Comparison of ENCODE assay signal across 8 mouse cellular contexts in genomic region chr17:86444578-86445419, GRCm38 (mm10).
DNase-seq lines count a peak whose midpoint lies in the region; ATAC-seq and TF ChIP-seq lines count a peak whose summit lies in the region.

No protein-coding gene starts in this region.

- no peaks in the 10 kb centered on the region for H3K9me3 ChIP-seq in hindbrain, embryonic 15.5 days

- POLR2A ChIA-PET in Patski (lab: Charles Lee), result interaction anchor here (0.8 kb wide), 1 partner anchor 65 kb away, joined by 4 read pairs; no protein-coding TSS in a partner anchor

- H3K27ac ChIP-seq in hindbrain, embryonic 15.5 days (replicated peaks), result no peak overlapping the region

- no peaks in the 10 kb centered on the region for H3K36me3 ChIP-seq in hindbrain, embryonic 15.5 days

- no peak overlapping the region for H3K4me3 ChIP-seq in hindbrain, embryonic 15.5 days

- TF ChIP-seq CTCF in Patski (IDR thresholded peaks at IDR 0.05), result peak; percentile 95

- H3K9ac ChIP-seq in hindbrain, embryonic 15.5 days, result no peak overlapping the region

- CTCF ChIA-PET in Patski (lab: Charles Lee), result interaction anchor here (0.7 to 4.5 kb wide), 8 partner anchors 8 to 284 kb away, joined by 3 to 26 read pairs (median 3); no protein-coding TSS in a partner anchor

- peaks cover 10% of the 10 kb centered on the region for H3K4me1 ChIP-seq in hindbrain, embryonic 15.5 days (replicated peaks)

- in situ Hi-C loops in Patski (cut with MboI; ENCODE audit: low pct_unique_long_range_greater_than_20kb), result loop anchor here (5.0 to 10.0 kb wide), 2 partner anchors 150 to 277 kb away; partner anchors contain the start of gene Prkce

- no peaks in the 10 kb centered on the region for H3K27me3 ChIP-seq in Patski
- H3K27me3 ChIP-seq in hindbrain, embryonic 15.5 days, result no peaks in the 10 kb centered on the region

- ATAC-seq in Patski, result peak; percentile 99
- peak; percentile 88 for ATAC-seq in hindbrain, embryonic 15.5 days (ENCODE audit: low FRiP score, low read depth)

- peak; percentile 95 for DNase-seq in Patski (ENCODE audit: low read depth, low spot score)
- peak; percentile 95 to 96 for DNase-seq in cerebellum, postnatal 14 days
- peak; percentile 88 to 96 for DNase-seq in frontal cortex, postnatal 36 days (ENCODE audit: low spot score in 2 of 2)
- peak; percentile 85 for DNase-seq in left cerebral cortex, adult 11 months (ENCODE audit: low spot score)
- DNase-seq in lung, postnatal 4 days, result peak; percentile 93 to 95
- peak; percentile 84 for DNase-seq in retina, postnatal 7 days (ENCODE audit: low read depth, low spot score)
- peak; percentile 72 for DNase-seq in urinary bladder, adult 2 months (ENCODE audit: low spot score)

- WGBS in hindbrain, embryonic 15.5 days, result 30% methylated on average over 15 of the region's 15 CpGs

- H3K4me2 ChIP-seq in hindbrain, embryonic 15.5 days, result peak overlapping the region; percentile 34
